Mouse (Mus musculus): ENCODE results near the gene Trim14.

Gene Trim14

GRCm38 (mm10) chr4:46527558-46527926 lies 8.4 kb downstream of the Trim14 start:
- no peak for DNase-seq (ENCODE audit: low spot score in 2 of 2)

DNA sequence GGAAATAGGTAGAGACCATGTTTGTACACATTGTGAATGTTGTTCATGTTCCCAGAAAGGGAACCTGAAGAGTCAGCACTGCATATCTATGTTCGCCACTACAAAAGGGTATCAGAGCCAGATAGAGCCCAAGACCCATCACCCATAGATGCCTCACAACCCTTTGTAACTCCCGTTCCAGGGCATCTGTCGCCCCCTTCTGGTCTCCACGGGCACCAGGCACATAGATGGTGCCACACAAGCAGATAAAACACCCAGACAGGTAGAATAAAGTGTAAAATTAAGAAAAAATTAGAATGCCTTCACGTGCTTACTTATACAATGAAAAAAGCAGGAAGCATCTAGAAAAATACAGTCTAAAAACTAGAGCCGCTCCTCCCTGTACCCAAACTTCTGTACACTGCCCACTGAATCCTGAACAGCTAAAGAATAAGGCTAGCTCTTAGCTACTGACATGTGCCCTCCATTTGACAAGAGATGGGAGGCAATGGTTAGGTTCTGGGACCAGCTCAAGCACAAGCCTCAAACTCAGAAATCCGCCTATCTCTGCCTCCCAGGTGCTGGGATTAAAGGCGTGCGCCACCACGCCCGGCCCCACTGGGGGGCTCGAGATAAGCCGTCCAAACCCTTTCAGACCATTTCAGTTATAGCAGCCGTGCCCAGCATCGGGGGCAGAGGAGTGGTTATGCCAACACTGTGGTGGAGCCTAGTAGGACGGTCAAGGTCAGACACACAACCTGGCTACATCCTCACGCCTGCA lies 9.0 kb downstream of the Trim14 start:
- no peak for DNase-seq (ENCODE audit: low spot score in 2 of 2)

DNA sequence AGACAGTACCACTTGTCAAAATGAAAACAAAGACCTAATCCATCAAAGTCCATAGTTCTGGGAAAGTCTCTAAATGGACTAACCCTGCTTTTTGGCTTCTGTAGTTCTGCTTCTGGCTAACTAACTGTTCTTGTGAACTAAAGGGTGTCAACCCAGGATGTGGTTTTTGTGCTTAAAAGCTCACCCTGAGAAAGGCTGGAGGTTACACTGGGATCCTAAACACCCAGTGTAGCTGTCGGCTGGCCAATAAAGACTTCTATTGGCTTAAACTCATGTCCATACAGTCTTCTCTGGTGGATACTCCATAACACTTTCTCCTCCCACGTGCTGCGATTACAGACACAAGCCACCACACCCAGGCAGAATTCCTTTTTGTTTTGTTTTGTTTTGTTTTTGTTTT lies 9.7 kb downstream of the Trim14 start:
- no peak for DNase-seq (ENCODE audit: low spot score in 2 of 2)

GRCm38 (mm10) chr4:46523324-46523723 lies 12.6 kb downstream of the Trim14 start:
- DNase-seq (ENCODE audit: low spot score in 2 of 2) = no peak

GRCm38 (mm10) chr4:46521457-46521856 lies 14.5 kb downstream of the Trim14 start:
- DNase-seq (ENCODE audit: low spot score in 2 of 2) = no peak

DNA sequence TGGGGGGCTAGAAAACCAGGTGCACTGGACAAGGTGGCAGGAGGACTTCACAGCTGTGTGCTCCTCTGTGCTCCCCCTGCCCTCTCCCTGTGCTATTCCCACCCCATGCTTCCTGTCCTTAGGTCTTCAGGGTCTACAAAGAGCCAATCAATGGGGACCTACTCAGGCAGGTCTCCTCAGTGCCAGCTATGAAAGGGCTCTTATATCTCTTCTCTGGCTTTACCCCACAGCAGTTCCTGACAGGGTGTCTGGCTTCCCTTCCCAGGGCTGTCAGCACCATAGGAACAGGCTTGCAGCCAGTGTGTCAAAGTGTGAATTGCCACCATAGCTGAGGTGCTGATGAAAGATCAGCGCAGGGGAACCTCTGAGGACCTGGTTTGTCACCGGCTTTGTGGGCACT lies 15.4 kb downstream of the Trim14 start:
- no peak for DNase-seq (ENCODE audit: low spot score in 2 of 2)

- peak; percentile 62 to 66 for DNase-seq (ENCODE audit: low spot score in 2 of 2)
Measured at GRCm38 (mm10) chr4:46507736-46508460, 28.0 kb downstream of the Trim14 start.

DNA sequence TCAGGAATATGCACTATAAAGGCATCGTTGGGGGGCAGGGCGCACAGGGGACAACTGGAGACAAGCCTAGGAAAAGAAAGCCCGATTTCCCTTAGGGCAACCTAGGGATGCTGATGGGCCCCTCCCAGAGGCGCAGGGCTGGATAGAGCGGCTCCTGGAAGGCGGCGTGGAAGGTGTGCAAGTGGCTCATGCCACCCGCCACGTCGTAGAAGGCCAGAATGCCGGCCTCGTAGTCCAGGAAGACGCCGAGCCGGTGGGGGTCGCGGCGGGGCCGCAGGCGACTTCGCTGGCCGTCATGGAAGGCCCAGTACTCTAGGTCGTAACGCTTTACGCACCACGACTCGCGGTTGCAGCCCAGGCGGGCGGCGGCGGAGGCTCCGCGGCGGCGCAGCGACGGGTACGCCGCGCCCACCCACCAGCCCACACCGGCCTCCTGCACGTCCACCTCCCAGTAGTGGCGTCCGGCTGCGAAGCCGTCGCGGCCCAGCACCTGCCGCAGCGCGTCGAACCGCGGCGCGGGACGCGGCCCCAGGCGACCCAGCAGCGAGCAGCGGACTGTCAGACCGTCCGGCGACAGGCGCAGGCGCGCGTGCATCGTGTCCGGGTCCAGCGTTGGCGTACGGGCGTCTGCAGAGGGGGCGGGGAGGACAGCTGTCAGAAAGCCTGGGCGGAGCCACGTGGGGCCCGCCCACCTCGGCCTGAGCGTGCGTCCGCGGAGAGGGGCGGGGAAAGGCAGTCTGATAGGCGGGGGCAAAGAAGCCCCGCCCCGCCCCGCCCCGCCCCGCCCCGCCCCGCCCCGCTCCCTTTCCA lies 28.9 kb downstream of the Trim14 start:
- DNase-seq (ENCODE audit: low spot score in 2 of 2) = peak; percentile 81 to 86

- no peak for DNase-seq (ENCODE audit: low spot score in 2 of 2)
Measured at GRCm38 (mm10) chr4:46505361-46506057, 30.4 kb downstream of the Trim14 start.

DNA sequence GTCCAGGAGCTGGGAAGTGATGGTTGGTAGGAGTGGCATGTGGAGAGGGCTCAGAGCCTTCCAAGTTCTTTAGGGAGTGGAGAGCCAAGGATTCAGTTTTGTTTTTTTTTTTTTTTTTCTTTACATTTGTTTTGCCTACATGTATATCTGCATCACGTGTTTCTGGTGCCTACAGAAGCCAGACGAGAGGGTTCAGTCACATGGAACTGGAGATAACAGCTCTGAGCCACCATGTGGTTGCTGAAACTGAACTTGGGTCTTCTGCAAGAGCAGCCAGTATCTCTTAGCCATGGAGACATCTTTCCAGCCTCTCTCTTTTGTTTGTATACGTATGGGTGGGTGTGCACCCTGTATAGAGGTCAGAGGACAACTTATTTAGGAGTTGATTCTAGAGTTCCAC lies 32.1 kb downstream of the Trim14 start:
- no peak for DNase-seq (ENCODE audit: low spot score in 2 of 2)

- DNase-seq (ENCODE audit: low spot score in 2 of 2) = no peak
Measured at GRCm38 (mm10) chr4:46502606-46503502, 33.1 kb downstream of the Trim14 start.

DNA sequence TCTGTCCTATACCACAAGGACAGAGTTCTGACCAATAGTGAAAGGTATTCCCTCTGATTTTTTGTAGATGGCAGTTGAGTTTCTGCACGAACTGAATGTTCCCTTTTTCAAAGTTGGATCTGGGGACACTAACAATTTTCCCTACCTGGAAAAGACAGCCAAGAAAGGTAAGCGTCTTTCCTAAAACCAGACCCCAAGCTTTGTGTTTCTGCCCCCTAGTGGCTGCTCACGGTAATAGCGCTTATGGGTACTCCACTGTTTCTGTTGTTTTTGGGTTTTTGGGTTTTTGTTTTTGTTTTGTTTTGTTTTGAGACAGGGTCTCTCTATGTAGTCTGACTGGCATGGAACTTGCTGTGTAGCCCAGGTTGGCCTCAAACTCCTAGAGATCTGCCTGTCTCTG lies 37.0 kb downstream of the Trim14 start:
- DNase-seq (ENCODE audit: low spot score in 2 of 2) = peak in 1 of 2 experiments; percentile 17

GRCm38 (mm10) chr4:46498511-46498910 lies 37.4 kb downstream of the Trim14 start:
- DNase-seq (ENCODE audit: low spot score in 2 of 2) = no peak

GRCm38 (mm10) chr4:46497286-46497892 lies 38.6 kb downstream of the Trim14 start:
- DNase-seq (ENCODE audit: low spot score in 2 of 2) = peak in 1 of 2 experiments; percentile 65

- no peak for DNase-seq (ENCODE audit: low spot score in 2 of 2)
Measured at GRCm38 (mm10) chr4:46495543-46495942, 40.4 kb downstream of the Trim14 start.

- no peak for DNase-seq (ENCODE audit: low spot score in 2 of 2)
Measured at GRCm38 (mm10) chr4:46493071-46493470, 42.9 kb downstream of the Trim14 start.

DNA sequence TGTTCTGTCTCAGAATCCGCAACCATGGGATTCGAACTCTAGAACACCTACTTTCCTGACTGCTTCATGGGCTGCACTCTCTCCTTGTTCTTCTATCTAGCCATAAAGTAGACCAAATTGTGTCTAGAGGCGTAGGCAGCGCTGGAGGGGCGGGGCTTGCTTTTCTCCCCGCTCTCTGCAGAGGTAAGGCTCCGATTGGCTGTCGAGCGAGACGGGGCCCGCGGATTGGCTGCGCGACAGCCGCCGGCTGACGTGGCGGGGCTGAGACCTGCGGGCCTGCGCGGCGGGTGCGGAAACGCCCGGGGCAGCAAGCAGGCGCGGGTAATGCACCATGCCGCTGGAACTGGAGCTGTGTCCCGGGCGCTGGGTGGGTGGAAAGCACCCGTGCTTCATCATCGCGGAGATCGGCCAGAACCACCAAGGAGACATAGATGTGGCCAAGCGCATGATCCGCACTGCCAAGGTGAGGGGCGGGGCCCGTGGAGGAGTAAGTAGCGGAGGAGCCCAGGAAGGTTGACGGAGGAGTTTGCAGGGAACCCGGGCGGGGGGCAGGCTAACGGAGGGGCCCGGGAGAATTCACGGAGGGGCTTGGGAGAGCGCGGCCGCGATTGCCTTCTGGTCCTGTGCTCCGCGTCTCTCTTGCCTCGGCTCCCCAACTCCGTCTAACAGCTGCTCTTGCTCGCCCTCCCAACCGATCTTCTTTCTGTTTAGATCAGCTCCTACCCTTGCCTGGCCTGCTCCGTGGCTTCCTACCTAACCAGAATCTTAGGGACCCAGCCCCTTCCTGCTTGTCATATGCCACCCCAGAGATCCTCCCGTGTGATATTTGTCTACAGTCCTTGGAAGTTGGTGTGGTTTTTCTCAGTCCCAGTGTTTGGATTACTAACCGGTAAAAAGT lies 46.7 kb downstream of the Trim14 start, which contains the start of gene Nans:
Nans (plus strand) TSS at position 221 of the 898 bp plus-strand sequence.
- peak; percentile 78 to 85 for DNase-seq (ENCODE audit: low spot score in 2 of 2)

- DNase-seq (ENCODE audit: low spot score in 2 of 2) = no peak
Measured at GRCm38 (mm10) chr4:46487348-46487747, 48.6 kb downstream of the Trim14 start.
